Mouse (Mus musculus) small intestine, adult 2 months (tissue): ENCODE data around the gene Npas3.

Experiments
- CTCF ChIP-seq: fragments of 200-500 bp; IDR thresholded peaks from 2 replicates; pipeline ENCODE4 v1.5.1; 2012; ENCODE audit warnings: low read depth, mild to moderate bottlenecking, control low read depth, inconsistent platforms, low read length, moderate library complexity, mixed read lengths; ENCODE audit not compliant: insufficient replicate concordance, insufficient read length; ENCODE audit errors: extremely low read depth
- POLR2A ChIP-seq: fragments of 200-500 bp; IDR thresholded peaks from 2 replicates; pipeline ENCODE4 v1.6.1; 2012; ENCODE audit warnings: low read depth, mild to moderate bottlenecking, control low read depth, inconsistent platforms, low read length, moderate library complexity

DNA sequence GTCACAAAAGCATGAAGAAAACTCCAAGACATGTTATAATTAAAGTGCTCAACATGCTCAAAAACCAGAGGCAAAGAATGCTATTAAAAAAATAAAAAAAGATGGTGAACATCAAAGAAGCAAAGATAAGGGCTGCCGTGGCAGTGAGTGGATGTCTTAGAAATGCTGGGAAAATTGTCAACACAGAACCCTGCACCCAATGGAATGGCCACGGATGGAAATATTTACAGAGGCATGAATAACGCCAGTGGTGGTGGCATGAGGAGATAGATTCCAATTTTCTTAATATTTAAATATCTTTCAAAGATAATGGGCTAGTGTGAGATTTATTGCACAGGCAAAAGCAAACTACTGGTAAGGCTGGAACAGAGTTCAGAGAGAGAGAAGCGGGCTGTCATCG, 628.2 kb downstream of the Npas3 start:
- TF ChIP-seq CTCF (no peak), POLR2A (no peak)
